Mouse (Mus musculus) cortical plate, adult 2 months (tissue): ENCODE data around the gene Amh.

Experiments
- CTCF ChIP-seq: fragments of 200-500 bp; IDR thresholded peaks from 2 replicates; pipeline ENCODE4 v1.5.1; 2011; ENCODE audit warnings: mild to moderate bottlenecking, control low read depth, low read length; ENCODE audit not compliant: insufficient read depth; ENCODE audit errors: extremely low read depth
- POLR2A ChIP-seq: fragments of 200-500 bp; IDR thresholded peaks from 2 replicates; pipeline ENCODE4 v1.6.1; 2011; ENCODE audit warnings: mild to moderate bottlenecking, low read length, control low read depth; ENCODE audit not compliant: insufficient read depth; ENCODE audit errors: extremely low read depth

DNA sequence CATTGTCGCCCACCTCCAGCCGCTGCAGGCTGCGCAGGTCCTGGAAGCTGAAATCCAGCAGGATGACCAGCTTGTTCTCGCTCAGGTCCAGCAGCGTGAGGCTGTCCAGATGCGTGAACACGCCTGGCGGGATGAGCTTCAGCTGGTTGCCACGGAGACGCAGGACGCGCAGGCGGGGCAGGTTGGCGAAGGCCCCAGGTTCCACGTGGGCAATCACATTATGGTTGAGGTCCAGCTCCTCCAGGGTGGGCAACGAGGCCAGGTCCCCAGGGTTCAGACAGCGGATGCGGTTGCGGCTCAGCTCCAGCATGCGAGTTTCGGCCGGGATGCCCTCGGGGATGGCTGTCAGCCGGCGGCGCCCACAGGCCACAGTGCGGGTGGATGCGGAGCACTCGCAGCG is 30.6 kb downstream of the Amh start:
- no peak for TF ChIP-seq CTCF
- TF ChIP-seq POLR2A: no peak
